Comparison of ENCODE assay signal across 8 mouse cellular contexts in the genomic region with DNA sequence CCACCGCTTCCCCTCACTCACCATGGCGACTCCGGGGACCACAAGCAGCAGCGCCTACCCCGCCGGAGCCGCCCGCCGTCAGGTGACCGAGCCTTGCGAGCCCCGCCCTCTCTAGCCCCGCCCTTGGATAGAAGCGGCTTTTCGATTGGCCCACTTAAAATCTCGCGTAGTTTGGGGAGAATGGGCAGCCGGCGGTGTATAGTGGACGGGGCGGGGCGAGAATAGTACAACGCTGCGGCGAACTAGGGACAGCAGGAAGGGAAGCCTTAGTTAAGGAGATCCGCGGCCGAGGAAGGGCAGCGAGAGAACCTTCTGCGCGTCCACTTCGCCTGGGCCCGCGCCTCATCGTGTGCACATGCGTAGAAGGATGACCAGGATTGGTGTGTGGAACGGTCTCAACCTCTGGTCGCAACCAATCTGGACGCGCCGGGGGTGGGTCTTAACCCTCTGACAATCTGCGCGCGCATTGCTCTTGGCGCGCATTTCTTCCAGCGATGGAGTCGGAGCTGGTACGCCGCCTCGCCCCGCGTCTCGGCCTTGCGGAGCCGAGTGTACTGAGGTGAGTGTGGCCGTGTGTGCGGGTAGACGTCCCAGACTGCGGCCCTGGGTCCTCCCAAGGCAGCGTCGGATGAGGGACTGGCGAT. TPM values are rescaled to one million over a fixed set of nuclear protein-coding genes. Genes with fewer than 3 reads are reported as not detected.
DNase-seq lines count a peak whose midpoint lies in the region; ATAC-seq and TF ChIP-seq lines count a peak whose summit lies in the region.

A gene (plus strand): TSS at position 199 of the 644 bp plus-strand sequence.
A gene (minus strand): TSS at position 369 of the 644 bp plus-strand sequence.

- peak within 1 kb of the TSS; percentile 72 for H3K4me2 ChIP-seq in embryonic facial prominence, embryonic 14.5 days (ENCODE audit: low read depth, low read length)
- H3K4me2 ChIP-seq in limb, embryonic 13.5 days (replicated peaks) = peak within 1 kb of the TSS; percentile 86
- peak within 1 kb of the TSS; percentile 75 for H3K4me2 ChIP-seq in midbrain, embryonic 16.5 days (ENCODE audit: low read length)

- peak within 1 kb of the TSS; percentile 90 for H3K9ac ChIP-seq in embryonic facial prominence, embryonic 14.5 days (ENCODE audit: low read depth, low read length)
- H3K9ac ChIP-seq in heart, adult 2 months (ENCODE audit: low read depth, low read length) = peak within 1 kb of the TSS; percentile 93
- peak within 1 kb of the TSS; percentile 88 for H3K9ac ChIP-seq in limb, embryonic 13.5 days
- peak within 1 kb of the TSS; percentile 90 for H3K9ac ChIP-seq in midbrain, embryonic 16.5 days (ENCODE audit: low read depth, low read length)

- intact Hi-C loops in heart, adult 2 months (cut with DNase I) = loop anchor here (5.0 kb wide), 1 partner anchor 217 kb away; a partner anchor contains a TSS

- H3K4me1 ChIP-seq in embryonic facial prominence, embryonic 14.5 days (ENCODE audit: control insufficient read depth, insufficient read depth, low read length) = peaks cover 18% of the 10 kb centered on the region
- peaks cover 1% of the 10 kb centered on the region for H3K4me1 ChIP-seq in heart, adult 2 months (ENCODE audit: control insufficient read depth, insufficient read depth, low read length)
- peaks cover 31% of the 10 kb centered on the region for H3K4me1 ChIP-seq in limb, embryonic 13.5 days
- peaks cover 28% of the 10 kb centered on the region for H3K4me1 ChIP-seq in midbrain, embryonic 16.5 days (ENCODE audit: control insufficient read depth, insufficient read depth, low read length)

- H3K36me3 ChIP-seq in embryonic facial prominence, embryonic 14.5 days (ENCODE audit: control insufficient read depth, insufficient read depth, low read length) = peaks cover 21% of the 10 kb centered on the region
- H3K36me3 ChIP-seq in heart, adult 2 months (ENCODE audit: control insufficient read depth, insufficient read depth, low read length) = peaks cover 14% of the 10 kb centered on the region
- peaks cover 26% of the 10 kb centered on the region for H3K36me3 ChIP-seq in limb, embryonic 13.5 days
- peaks cover 6% of the 10 kb centered on the region; the same call in 1 of the 2 replicates for H3K36me3 ChIP-seq in midbrain, embryonic 16.5 days (ENCODE audit: control insufficient read depth, insufficient read depth, low read length)

- DNase-seq in 3T3-L1 (ENCODE audit: low read depth, low spot score) = peak; percentile 98
- DNase-seq in adrenal gland, postnatal 4 days (ENCODE audit: low spot score in 2 of 2) = peak; percentile 89 to 95
- DNase-seq in embryonic facial prominence, embryonic 14.5 days (ENCODE audit: low spot score) = peak; percentile 99
- peak; percentile 96 for DNase-seq in heart, adult 2 months
- DNase-seq in kidney, adult 8-10 months = peak; percentile 96 to 97
- DNase-seq in spleen, postnatal 10 days (ENCODE audit: low spot score in 2 of 2) = peak; percentile 97 to 98

- under 1% methylated on average over 52 of the region's 63 CpGs for WGBS in embryonic facial prominence, embryonic 14.5 days
- WGBS in heart, adult 2 months = under 1% methylated on average over 63 of the region's 63 CpGs
- under 1% methylated on average over 63 of the region's 63 CpGs for WGBS in limb, embryonic 13.5 days
- WGBS in midbrain, embryonic 16.5 days = under 1% methylated on average over 62 of the region's 63 CpGs

- ATAC-seq in embryonic facial prominence, embryonic 14.5 days (ENCODE audit: low read depth) = peak; percentile 99
- ATAC-seq in limb, embryonic 13.5 days (ENCODE audit: low FRiP score, low read depth) = peak; percentile 98
- peak; percentile 99 for ATAC-seq in midbrain, embryonic 16.5 days

- TF ChIP-seq EP300 in heart, adult 2 months (IDR thresholded peaks at IDR 0.05; ENCODE audit: insufficient read depth, low read depth, low read length) = no peak

- peaks cover 3% of the 10 kb centered on the region for H3K79me2 ChIP-seq in heart, adult 2 months (replicated peaks; ENCODE audit: control insufficient read depth, insufficient read depth, low read length)

- H3K9me3 ChIP-seq in embryonic facial prominence, embryonic 14.5 days (ENCODE audit: control insufficient read depth, low read length) = no peaks in the 10 kb centered on the region
- no peaks in the 10 kb centered on the region for H3K9me3 ChIP-seq in limb, embryonic 13.5 days
- H3K9me3 ChIP-seq in midbrain, embryonic 16.5 days (replicated peaks; ENCODE audit: control insufficient read depth, low read length, poor library complexity, severe bottlenecking) = no peaks in the 10 kb centered on the region

- peak within 1 kb of the TSS; percentile 81 for H3K4me3 ChIP-seq in embryonic facial prominence, embryonic 14.5 days (ENCODE audit: low read depth, low read length)
- H3K4me3 ChIP-seq in heart, adult 2 months = peak within 1 kb of the TSS; percentile 96
- H3K4me3 ChIP-seq in limb, embryonic 13.5 days = peak within 1 kb of the TSS; percentile 93
- peak within 1 kb of the TSS; percentile 95 for H3K4me3 ChIP-seq in midbrain, embryonic 16.5 days (ENCODE audit: low read depth, low read length)

- no peak for TF ChIP-seq CTCF in heart, adult 2 months (IDR thresholded peaks at IDR 0.05)

- H3K27ac ChIP-seq in embryonic facial prominence, embryonic 14.5 days (replicated peaks; ENCODE audit: low read depth, low read length) = peak within 1 kb of the TSS; percentile 95
- H3K27ac ChIP-seq in heart, adult 2 months = peak within 1 kb of the TSS; percentile 99
- H3K27ac ChIP-seq in limb, embryonic 13.5 days = peak within 1 kb of the TSS; percentile 93
- H3K27ac ChIP-seq in midbrain, embryonic 16.5 days (ENCODE audit: low read length) = peak within 1 kb of the TSS; percentile 99

- TF ChIP-seq POLR2A in heart, adult 2 months (IDR thresholded peaks at IDR 0.05; ENCODE audit: insufficient read depth, low read depth, low read length) = peak; percentile 93

- H3K27me3 ChIP-seq in embryonic facial prominence, embryonic 14.5 days (replicated peaks; ENCODE audit: control insufficient read depth, insufficient read depth, low read length) = no peaks in the 10 kb centered on the region
- H3K27me3 ChIP-seq in heart, adult 2 months (ENCODE audit: control insufficient read depth, insufficient read depth, low read length) = no peaks in the 10 kb centered on the region
- no peaks in the 10 kb centered on the region for H3K27me3 ChIP-seq in limb, embryonic 13.5 days
- H3K27me3 ChIP-seq in midbrain, embryonic 16.5 days (ENCODE audit: control insufficient read depth, insufficient read depth, low read depth, low read length) = no peaks in the 10 kb centered on the region

RNA-seq across cellular contexts. Expression of the first gene that starts in this region (rescaled TPM):
- total RNA-seq in adrenal gland, postnatal 4 days (2021) = 10 to 100 TPM; 46.6 to 48.6 TPM
- polyA plus RNA-seq in embryonic facial prominence, embryonic 14.5 days (2014; fragmentation: Nextera tagmentation; extraction: Ambion mirVana) = 90.7 and 92.7 TPM in 2 replicates
- total RNA-seq in heart, adult 2 months (2021) = 1 to 10 TPM; 5.2 to 5.5 TPM
- 6.1 and 7.1 TPM in 2 replicates for polyA plus RNA-seq in heart, adult 2 months (2012; rRNA removed)
- polyA plus RNA-seq in limb, embryonic 13.5 days (2015; fragmentation: Nextera tagmentation; extraction: Ambion mirVana) = 109 and 116 TPM in 2 replicates
- 65.0 and 67.1 TPM in 2 replicates for polyA plus RNA-seq in midbrain, embryonic 16.5 days (2015; fragmentation: Nextera tagmentation; extraction: Ambion mirVana)

RNA-seq across cellular contexts. Expression of the second gene that starts in this region (rescaled TPM):
- 10 to 100 TPM; 86.3 to 94.8 TPM for total RNA-seq in adrenal gland, postnatal 4 days (2021)
- polyA plus RNA-seq in embryonic facial prominence, embryonic 14.5 days (2014; fragmentation: Nextera tagmentation; extraction: Ambion mirVana) = 126 and 140 TPM in 2 replicates
- total RNA-seq in heart, adult 2 months (2021) = 10 to 100 TPM; 63.5 to 68.9 TPM
- polyA plus RNA-seq in heart, adult 2 months (2012; rRNA removed) = 19.0 and 40.9 TPM in 2 replicates
- polyA plus RNA-seq in limb, embryonic 13.5 days (2015; fragmentation: Nextera tagmentation; extraction: Ambion mirVana) = 128 and 136 TPM in 2 replicates
- 189 and 193 TPM in 2 replicates for polyA plus RNA-seq in midbrain, embryonic 16.5 days (2015; fragmentation: Nextera tagmentation; extraction: Ambion mirVana)

Comparison
In these comparisons a context has a peak if more than half of its experiments do, and no peak if none do; other contexts are left out.
1. Peak in every context shown above with its lines: DNase-seq, ATAC-seq, H3K4me3 ChIP-seq and H3K27ac ChIP-seq.
2. RNA of the first gene that starts in this region (total RNA-seq): 46.6 to 48.6 TPM in adrenal gland, postnatal 4 days; 5.2 to 5.5 TPM in heart, adult 2 months; every median in the first group is over 4 times any median in the second.